Mouse (Mus musculus) left cerebral cortex, postnatal 10 days (tissue): ENCODE measurements around the gene Ska3. TPM values are rescaled to one million over a fixed set of nuclear protein-coding genes. Genes with fewer than 3 reads are reported as not detected.
"Not testable (repeated sequence)": the region's sequence is repeated elsewhere in the genome, so short reads cannot be mapped to it uniquely, and the experiment has no call there.

Source experiments
- DNase-seq, 2 experiments: peaks; one replicate each; pipeline ENCODE4 v3.0.0; 2021 to 2022; ENCODE audit warnings: low spot score in 2 of 2, mixed read lengths in 1 of 2; ENCODE audit errors: extremely low spot score in 1 of 2
- intact Hi-C: fragments of 180-260 bp; cut with DNase I; formaldehyde crosslinking; loops from one replicate; pipeline ENCODE4 v1.15.1; 2025
- total RNA-seq, 2 experiments: library from RNA; stranded (reverse); gene quantifications; 2 replicates each; pipeline ENCODE4 v1.2.3; 2021

Gene Ska3
- total RNA-seq, result 1 to 10 TPM; 1.8 to 2.1 TPM

DNA sequence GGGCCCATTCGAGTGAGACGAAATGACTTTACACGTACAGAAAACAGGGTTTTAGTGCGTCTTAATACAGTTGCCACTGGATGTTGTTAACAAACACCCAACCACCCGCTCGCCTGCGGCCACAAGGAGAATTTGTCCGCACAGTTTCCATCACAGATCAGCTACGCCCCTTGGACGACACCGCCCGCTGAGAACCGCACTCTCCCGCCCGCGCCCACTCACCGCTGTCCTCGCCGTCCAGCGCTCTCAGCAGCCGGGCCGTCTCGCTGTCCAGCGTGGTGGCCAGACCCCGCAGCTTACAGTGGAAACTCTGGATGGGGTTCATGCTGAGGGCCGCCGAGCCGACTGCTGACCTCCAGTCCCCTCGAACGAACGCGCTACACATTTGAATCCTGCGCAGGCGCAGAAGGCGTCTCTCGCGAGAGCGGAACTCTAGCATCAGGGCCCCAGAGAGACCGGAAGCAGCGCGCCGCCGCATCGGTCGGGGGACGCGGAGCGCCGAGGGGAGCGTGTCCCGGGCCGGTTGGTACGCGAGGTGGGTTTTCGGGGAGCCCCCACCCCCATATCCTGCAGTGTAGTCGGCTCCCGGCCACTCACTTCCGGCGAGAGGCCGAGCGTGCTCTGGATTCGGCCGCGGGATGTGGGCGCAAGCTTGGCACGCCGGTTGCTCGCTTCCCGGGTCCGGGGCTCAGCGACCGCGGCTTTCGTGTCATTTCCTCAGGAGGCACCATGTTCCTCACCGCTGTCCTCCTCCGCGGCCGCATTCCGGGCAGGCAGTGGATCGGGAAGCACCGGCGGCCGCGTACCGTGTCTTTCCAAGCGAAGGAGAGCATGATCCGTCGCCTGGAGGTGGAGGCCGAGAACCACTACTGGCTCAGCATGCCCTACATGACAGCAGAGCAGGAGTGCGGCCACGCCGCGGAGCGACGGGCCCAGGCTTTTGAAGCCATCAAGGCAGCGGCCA lies at the start of gene Ska3, which contains the start of gene Mrpl57:
Ska3 (minus strand) TSS at position 398 of the 964 bp plus-strand sequence.
Mrpl57 (plus strand) TSS at position 447 of the 964 bp plus-strand sequence.
- intact Hi-C loops, result no loop called here

DNA sequence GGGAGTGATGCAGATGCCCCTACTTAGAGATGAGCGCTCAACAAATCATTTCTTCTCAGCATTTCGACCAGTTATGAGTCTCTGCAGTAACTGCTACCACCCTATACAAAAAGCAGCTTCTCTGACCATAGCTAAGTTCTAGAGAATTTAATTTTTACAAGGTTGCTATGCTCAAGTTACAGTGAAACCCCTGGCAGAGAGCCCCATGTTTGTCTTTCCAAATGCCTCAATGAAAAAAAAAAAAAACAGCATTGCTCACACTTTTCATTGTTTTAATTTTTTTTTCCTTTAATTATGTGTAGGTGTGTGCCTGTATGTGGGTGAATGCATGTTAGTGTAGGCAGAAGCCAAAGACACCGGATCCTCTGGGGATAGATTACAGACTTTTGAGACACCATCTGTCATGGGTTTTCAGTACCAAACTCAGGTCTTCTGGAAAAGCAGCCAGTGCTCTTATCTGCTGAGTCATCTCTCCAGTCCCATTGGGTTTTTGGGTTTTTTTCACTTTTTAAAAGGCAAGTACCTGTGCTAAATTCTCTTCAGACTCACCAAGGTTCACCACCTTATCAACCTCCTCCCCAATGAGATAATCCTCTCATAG lies 40.8 kb upstream of the Ska3 start:
- no peak for DNase-seq
- intact Hi-C loops, result no loop called here

More for the DNA sequence above, at the start of gene Ska3, which contains the start of gene Mrpl57:
- DNase-seq, result peak; percentile 89 to 95

DNA sequence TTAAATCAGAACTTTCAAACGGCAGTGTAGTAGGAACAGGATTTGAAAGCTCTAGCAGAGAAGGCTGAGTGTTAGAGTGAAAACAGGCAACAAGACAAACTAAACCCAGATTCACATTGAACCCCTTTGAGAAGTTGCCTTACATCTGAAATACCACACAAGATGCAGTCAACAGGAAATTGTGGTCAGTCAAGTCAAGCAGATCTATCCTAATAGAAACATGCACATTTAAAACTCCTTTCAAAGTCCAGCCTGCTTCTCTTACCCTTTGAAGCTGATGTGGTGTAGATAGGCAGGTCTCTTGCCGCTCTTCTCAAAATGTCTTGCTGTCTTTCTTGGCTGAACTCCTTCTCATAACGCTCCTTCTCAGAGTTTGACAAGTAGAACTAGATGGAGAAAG lies 39.3 kb upstream of the Ska3 start:
- intact Hi-C loops, result no loop called here
- no peak for DNase-seq

DNA sequence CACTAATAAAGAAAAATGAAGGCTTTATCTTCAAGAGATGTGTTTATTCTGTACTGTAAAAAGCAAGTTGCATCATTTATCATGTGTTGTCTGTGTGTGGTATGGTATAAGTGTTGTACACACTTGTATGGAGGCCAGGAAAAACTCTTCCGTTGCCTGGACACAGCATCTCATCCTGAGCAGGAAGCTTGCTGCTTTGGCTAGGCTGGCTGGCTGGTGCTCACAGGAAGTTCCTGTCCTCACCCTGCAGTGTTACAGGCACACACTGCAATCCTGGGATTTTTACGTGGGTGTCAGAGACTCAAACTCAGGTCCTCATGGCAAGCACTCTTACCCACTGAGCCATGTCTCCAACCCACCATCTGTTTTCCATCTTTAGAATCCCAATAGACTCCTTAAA lies 37.1 kb upstream of the Ska3 start:
- DNase-seq, result peak in 1 of 2 experiments; percentile 22
- intact Hi-C loops, result no loop called here

DNA sequence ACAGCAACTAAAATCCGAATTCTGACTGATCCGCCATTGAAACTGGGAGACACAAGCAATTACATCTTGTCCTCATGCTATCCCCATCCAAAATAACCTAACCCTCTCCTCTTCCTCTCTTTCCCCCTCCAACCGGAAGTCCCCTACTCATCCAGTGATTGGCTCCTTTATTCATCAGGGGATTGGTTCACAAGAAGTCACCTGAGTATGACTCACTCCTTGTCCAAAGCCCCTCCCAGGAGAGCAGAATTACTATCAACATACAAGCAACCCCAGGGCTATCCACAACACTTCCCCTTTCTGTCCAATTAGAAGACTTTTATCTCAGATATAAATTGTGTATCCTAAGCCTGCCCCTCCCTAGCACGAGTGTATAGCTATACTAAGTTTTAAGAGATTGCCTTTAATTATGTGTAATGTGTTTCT lies 36.0 kb upstream of the Ska3 start:
- DNase-seq, result no peak
- intact Hi-C loops, result no loop called here

DNA sequence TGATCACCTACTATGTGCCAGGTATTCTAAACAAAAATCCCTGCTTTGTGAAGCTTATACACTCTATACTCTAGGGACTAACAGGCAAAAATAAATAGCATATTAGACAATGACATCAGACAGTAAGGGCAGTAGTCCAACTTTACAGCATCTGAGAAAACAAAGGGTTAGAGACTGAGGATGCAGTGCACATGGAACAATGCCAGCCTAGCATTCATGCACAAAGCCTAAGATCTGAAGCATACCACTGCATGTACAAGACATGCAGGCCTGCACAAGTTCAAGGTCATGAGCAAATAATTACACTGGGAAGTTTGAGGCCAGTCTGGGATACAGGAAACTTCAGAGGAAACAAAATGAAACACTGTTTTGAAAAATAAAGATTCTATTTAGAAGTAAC lies 33.5 kb upstream of the Ska3 start:
- intact Hi-C loops, result no loop called here

DNA sequence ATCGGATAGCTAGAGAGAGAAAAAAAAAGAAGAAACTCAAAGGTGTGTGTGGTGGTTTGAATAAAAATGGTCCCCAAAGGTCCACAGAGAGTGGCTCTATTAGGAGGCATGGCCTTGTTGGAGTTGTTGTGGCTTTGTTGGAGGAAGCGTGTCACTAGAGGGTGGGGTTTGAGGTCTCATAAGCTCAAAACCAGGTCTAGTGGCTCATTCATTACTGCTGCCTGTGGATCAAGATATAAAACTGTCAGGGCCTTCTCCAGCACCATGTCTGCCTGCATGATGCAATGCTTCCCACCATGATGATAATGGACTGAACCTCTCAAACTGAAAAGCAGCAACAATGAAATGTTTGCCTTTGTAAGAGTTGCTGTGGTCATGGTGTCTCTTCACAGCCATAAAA lies 32.6 kb upstream of the Ska3 start:
- intact Hi-C loops, result no loop called here
- DNase-seq, result no peak

More for the DNA sequence above, 33.5 kb upstream of the Ska3 start:
- peak in 1 of 2 experiments; percentile 37 for DNase-seq

DNA sequence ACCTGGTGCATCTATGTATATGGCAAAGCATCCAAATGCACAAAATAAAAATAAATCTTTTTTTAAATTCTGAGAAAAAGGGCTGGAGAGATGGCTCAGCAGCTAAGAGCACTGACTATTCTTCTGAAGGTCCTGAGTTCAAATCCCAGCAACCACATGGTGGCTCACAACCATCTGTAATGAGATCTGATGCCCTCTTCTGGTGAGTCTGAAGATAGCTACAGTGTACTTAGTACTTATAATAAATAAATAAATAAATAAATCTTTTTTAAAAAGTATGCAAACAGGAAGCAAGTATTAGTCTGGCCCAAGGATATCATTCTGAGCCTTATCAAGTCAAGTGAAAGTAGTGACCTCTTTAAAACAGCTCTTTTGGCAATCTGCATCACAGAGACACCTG lies 30.1 kb upstream of the Ska3 start:
- intact Hi-C loops, DNase-seq: not testable (repeated sequence)

DNA sequence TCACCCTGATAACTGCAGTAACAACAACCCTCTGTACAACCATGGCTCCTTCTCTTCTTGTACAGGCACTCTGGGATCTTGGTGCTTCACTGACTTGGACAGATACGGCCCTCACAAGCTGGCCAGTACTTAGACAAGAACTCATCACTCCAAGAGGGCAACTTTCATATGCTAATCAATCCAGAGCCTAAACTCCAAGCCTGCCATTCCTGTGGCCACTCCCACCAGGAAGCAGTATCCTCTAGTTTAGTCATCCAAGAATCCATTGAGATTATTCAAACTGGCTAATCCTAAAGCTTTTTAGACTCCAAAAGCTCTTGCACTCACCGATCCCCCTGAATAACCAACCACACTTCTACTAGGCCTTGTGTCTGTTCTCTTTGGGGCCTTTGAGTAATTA lies 27.0 kb upstream of the Ska3 start:
- intact Hi-C loops, result no loop called here
- DNase-seq, result no peak

DNA sequence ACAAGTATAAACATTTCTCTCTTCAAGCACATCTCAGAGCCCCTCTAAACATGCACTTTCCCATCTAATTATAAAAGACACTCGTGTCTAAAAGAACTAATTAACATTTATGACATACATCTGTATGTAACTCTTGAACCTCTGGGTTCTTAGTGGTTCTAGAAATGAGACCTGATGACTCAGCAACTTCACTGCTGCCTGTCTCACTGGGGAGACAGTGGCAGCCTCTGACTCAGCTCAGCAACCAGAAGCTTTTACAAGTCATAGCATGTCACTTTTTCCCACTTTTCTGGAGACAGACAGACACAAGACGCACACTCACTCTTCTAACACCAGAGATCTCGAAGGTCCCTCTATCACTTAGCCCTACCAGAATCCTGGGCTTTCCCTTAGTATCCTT lies 24.3 kb upstream of the Ska3 start:
- intact Hi-C loops, result no loop called here
- no peak for DNase-seq

DNA sequence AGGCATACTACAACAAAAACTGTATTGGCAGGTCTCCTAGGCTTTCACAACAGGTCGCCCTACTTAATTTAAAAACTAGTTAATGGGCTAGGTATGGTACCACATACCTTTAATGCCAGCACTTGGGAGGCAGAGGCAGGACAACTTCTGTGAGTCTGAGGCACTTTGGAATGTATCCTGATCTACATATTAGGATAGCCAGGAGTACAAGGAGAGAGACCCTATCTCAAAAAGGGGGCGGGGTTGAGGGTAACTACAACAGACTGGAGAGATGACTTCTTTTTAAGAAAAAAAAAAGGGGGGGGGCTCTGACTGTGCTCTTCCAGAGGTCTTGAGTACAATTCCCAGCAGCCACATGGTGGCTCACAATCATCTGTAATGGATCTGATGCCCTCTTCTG lies 22.7 kb upstream of the Ska3 start:
- intact Hi-C loops, result no loop called here
- no peak for DNase-seq

DNA sequence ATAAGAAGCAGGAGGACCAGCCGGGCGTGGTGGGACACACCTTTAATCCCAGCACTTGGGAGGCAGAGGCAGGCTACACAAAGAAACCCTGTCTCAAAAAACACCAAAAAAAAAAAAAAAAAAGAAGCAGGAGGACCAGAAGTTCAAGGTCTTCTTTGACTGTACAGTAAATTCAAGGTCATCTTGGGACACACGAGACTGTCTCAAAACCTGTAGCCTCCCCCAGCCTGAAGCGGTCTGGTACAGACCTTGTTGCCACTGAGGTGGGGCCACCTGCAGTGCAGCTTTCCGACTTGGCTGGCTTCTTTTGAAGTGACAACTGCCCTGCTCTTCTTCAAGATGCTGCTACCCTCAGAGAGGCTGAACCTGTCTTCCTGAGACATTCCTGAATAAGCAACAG lies 22.1 kb upstream of the Ska3 start:
- DNase-seq, intact Hi-C loops: not testable (repeated sequence)

DNA sequence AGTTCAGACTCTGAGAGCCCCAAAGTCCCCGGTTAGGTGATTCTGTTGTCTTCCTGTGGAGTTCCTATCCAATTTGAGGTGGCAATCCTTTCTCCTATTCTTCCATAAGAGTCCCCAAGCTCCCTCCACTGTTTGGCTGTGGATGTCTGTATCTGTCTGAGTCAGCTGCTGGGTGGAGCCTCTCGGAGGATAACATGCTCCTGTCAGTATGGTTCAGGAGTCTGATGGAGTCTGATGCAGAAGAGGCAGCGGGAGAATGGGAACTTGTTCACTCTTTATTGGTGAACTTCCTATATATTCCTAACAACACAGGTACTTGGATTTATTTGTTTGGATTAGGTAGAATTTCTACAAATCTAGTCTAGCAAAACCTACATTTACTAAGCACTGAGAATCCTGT lies 18.6 kb upstream of the Ska3 start:
- intact Hi-C loops, result no loop called here
- DNase-seq, result no peak

DNA sequence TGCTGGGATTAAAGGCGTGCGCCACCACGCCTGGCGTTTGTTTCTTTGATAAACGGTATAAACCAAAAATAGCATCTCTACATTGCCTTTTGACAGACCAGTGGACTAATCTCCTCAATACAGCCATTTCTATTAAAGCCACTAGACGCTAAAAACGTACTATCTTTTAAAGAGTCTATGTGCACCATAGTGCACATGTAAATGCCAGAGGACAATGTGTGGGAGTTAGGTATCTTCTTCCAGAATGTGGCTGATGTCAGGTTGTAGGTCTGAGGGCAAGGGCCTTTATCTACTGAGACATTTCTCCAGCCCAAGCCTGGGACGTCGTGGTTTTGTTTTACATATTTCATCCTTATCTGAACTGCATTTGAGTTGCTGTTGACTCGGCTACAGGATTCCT lies 9.2 kb upstream of the Ska3 start:
- no peak for DNase-seq
- intact Hi-C loops, result no loop called here

DNA sequence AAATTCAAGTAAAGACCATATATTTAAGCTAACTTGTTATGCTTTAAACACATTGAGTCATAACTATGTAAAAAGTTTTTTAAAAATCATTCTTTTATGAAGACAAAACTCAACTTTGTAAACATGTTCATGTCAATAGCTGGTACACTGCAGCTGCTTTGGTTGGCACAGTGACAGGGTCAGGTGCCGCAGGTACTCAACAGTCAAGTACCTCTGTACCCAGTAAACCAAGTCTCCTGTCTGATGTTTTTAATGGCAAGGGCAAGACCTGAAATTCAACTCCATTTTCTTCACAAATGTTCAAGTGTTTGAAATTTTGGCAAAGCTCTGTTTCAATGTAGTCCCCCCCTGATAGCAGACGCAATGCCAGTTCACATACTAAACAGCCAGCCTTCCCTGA lies 7.5 kb upstream of the Ska3 start:
- intact Hi-C loops, result no loop called here
- no peak for DNase-seq

DNA sequence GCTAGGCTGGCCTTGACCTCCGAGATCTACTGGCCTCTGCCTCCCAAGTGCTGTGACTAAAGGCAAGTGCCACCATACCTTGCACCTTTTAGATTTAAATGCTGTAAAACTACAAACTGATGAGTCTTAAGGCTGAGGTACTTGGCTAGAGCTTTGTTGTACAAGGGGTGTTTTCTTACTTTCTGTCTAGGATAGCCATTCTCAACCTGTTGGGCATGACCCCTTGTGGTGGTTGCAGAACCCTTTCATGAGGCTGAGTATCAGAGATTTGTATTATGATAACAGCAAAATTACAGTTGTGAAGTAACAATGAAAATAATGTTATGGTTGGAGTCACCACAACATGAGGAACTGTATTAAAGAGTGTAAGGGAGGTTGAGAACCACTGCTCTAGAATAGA lies 1.3 kb upstream of the Ska3 start:
- DNase-seq, result no peak
- intact Hi-C loops, result no loop called here

DNA sequence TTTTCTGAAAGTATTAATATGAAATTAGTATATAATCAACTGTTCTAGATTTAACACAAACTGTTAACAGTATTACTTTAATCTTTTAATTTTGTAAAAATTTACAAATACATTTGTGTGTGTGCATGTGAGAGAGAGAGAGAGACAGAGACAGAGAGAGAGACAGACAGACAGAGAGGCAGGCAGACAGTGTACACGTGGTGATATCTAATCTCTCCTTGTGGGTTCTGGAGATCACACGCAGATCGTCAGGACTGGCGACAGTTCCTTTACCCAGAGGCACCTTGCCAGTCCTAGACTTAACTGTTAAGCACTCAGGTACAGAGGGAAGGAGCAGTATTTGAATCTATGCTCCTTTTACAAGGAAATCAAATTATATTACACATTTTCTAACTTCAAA lies 5.1 kb downstream of the Ska3 start:
- intact Hi-C loops, result no loop called here

DNA sequence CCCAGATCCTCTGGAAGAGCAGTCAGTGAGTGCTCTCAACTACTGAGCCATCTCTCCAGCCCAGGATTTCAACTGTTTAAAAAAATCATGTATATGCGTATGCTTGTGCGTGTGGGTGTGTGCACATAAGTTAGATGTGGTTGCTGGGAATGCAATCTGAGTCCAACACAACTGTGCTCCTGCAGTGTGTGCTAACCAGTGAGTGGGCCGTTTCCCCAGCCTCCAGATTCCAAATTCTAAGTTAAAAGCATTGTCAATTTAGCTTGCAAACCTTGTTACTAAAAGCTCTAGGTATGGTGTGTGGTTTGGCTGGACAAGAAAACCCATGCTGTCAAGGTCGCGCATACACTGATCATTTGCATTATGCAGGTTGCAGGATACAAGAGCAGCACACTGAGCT lies 14.1 kb downstream of the Ska3 start:
- DNase-seq, result no peak
- intact Hi-C loops, result no loop called here

More for the DNA sequence above, 5.1 kb downstream of the Ska3 start:
- DNase-seq, result no peak

DNA sequence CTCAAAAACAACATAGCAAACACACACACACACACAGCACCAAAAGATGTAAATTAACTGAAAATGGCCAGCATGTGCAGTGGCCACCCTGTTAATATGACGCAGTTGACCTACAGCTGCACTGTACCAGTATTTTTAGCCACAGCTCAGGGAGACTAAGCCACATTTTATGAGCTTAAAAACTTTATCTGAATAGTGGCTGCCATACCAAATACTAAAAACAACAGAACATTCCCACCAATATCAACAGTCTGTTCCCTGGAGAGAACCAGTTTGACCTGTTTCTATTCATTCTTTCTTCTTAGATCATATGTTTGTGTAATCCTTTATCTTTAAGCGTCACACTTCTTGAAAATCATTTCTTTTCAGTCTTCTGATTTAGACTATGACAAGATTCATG lies 15.1 kb downstream of the Ska3 start:
- DNase-seq, result no peak
- intact Hi-C loops, result no loop called here

DNA sequence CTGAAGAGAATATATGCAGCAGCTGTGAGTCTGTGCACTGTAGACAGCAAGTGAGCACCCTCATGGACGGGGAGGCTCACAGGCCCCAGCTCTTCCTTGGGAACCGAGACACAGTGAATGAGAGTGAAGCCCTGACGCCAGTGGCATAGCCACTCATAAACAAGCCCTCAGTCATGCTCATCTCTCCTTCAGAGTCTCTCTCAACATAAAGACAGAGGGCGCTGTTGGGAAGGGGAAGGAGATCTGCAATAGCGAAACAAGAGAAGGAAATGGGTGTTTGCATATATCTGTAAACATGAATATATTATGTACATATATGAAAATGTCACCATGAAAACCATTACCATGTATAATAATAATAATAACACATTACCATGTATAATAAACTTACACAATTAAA lies 17.4 kb downstream of the Ska3 start:
- no peak for DNase-seq
- intact Hi-C loops, result loop anchor here (5.0 kb wide), 1 partner anchor 126 kb away; no protein-coding TSS in a partner anchor
